In genomic region chr8:77617916-77618315, GRCm38 (mm10) we compare ENCODE assay signal across 7 mouse cellular contexts. TPM values are rescaled to one million over a fixed set of nuclear protein-coding genes. Genes with fewer than 3 reads are reported as not detected.
A peak's percentile ranks its signal among the peaks of the same experiment; 100 is the strongest.
DNase-seq lines count a peak whose midpoint lies in the region; ATAC-seq and TF ChIP-seq lines count a peak whose summit lies in the region.

No protein-coding gene starts in this region.

- no peaks in the 10 kb centered on the region for H3K27me3 ChIP-seq in limb, embryonic 11.5 days (ENCODE audit: control insufficient read depth, insufficient read depth, low read length)
- no peaks in the 10 kb centered on the region for H3K27me3 ChIP-seq in limb, embryonic 10.5 days (ENCODE audit: low read depth, poor library complexity, severe bottlenecking)
- no peaks in the 10 kb centered on the region; a peak in 2 of 4 replicates for H3K27me3 ChIP-seq in MEL (ENCODE audit: control insufficient read depth in 1 of 2, insufficient read depth in 2 of 2, low read length in 2 of 2)
- no peaks in the 10 kb centered on the region for H3K27me3 ChIP-seq in liver, postnatal 0 days (ENCODE audit: insufficient read depth, low read length)
- no peaks in the 10 kb centered on the region for H3K27me3 ChIP-seq in stomach, embryonic 14.5 days (ENCODE audit: control insufficient read depth, insufficient read depth, low read length)

- no peaks in the 10 kb centered on the region for H3K79me2 ChIP-seq in MEL (ENCODE audit: control insufficient read depth, insufficient read depth, low read length, poor library complexity)

- H3K9ac ChIP-seq in limb, embryonic 11.5 days (ENCODE audit: low read length): no peak overlapping the region
- H3K9ac ChIP-seq in MEL (ENCODE audit: control insufficient read depth, low read depth, low read length, poor library complexity, severe bottlenecking): no peak overlapping the region
- H3K9ac ChIP-seq in liver, postnatal 0 days (replicated peaks): no peak overlapping the region
- H3K9ac ChIP-seq in stomach, embryonic 14.5 days (replicated peaks; ENCODE audit: low read depth, low read length): no peak overlapping the region

- ATAC-seq in limb, embryonic 11.5 days (ENCODE audit: insufficient number of reproducible peaks, low FRiP score, low TSS enrichment, low read depth): no peak
- ATAC-seq in liver, postnatal 0 days: peak; percentile 54
- peak; percentile 65; the same call in 1 of the 2 replicates for ATAC-seq in stomach, embryonic 14.5 days (ENCODE audit: insufficient number of reproducible peaks, insufficient read depth, low FRiP score, low read depth)

- 70% methylated on average over 2 of the region's 2 CpGs for WGBS in limb, embryonic 11.5 days
- 72% methylated on average over 2 of the region's 2 CpGs for WGBS in limb, embryonic 10.5 days
- 67% methylated on average over 2 of the region's 2 CpGs for WGBS in liver, postnatal 0 days (ENCODE audit: insufficient replicate concordance)
- WGBS in stomach, embryonic 14.5 days: 27% methylated on average over 2 of the region's 2 CpGs

- H3K9me3 ChIP-seq in limb, embryonic 11.5 days (ENCODE audit: control insufficient read depth, low read length): no peaks in the 10 kb centered on the region
- no peaks in the 10 kb centered on the region for H3K9me3 ChIP-seq in limb, embryonic 10.5 days (replicated peaks)
- H3K9me3 ChIP-seq in MEL (replicated peaks; ENCODE audit: insufficient read depth, low read length): no peaks in the 10 kb centered on the region
- no peaks in the 10 kb centered on the region for H3K9me3 ChIP-seq in liver, postnatal 0 days (ENCODE audit: low read length)
- H3K9me3 ChIP-seq in stomach, embryonic 14.5 days (ENCODE audit: control insufficient read depth, low read depth, low read length): no peaks in the 10 kb centered on the region

- H3K4me1 ChIP-seq in limb, embryonic 11.5 days (ENCODE audit: control insufficient read depth, insufficient read depth, low read length): no peaks in the 10 kb centered on the region
- H3K4me1 ChIP-seq in limb, embryonic 10.5 days: peaks cover 4% of the 10 kb centered on the region; the same call in 1 of the 2 replicates
- peaks cover 0 to 7% of the 10 kb centered on the region in 2 experiments; a peak in 2 of 4 replicates for H3K4me1 ChIP-seq in MEL (ENCODE audit: control insufficient read depth in 1 of 2, insufficient read depth in 2 of 2, low read length in 2 of 2)
- no peaks in the 10 kb centered on the region for H3K4me1 ChIP-seq in liver, postnatal 0 days (ENCODE audit: insufficient read depth)
- peaks cover 8% of the 10 kb centered on the region; the same call in 1 of the 2 replicates for H3K4me1 ChIP-seq in stomach, embryonic 14.5 days (ENCODE audit: control insufficient read depth, insufficient read depth, low read length)

- H3K4me3 ChIP-seq in limb, embryonic 11.5 days (ENCODE audit: low read depth, low read length): no peak overlapping the region
- H3K4me3 ChIP-seq in limb, embryonic 10.5 days: no peak overlapping the region
- no peak overlapping the region for H3K4me3 ChIP-seq in MEL (ENCODE audit: control insufficient read depth in 1 of 2, insufficient read depth in 1 of 2, low read depth in 2 of 2, low read length in 2 of 2)
- H3K4me3 ChIP-seq in liver, postnatal 0 days (ENCODE audit: low read depth, low read length): no peak overlapping the region
- H3K4me3 ChIP-seq in stomach, embryonic 14.5 days (ENCODE audit: low read depth, low read length): no peak overlapping the region

- TF ChIP-seq POLR2A in MEL (IDR thresholded peaks at IDR 0.05; ENCODE audit: control insufficient read depth in 1 of 2, insufficient read depth in 1 of 2, low read depth in 1 of 2, low read length in 2 of 2, poor library complexity in 1 of 2): no peak

- no peak for TF ChIP-seq EP300 in MEL (IDR thresholded peaks at IDR 0.05; ENCODE audit: low read depth in 1 of 2, low read length in 2 of 2)
- TF ChIP-seq EP300 in liver, postnatal 0 days (IDR thresholded peaks at IDR 0.05; ENCODE audit: low read depth): no peak

- intact Hi-C loops in heart, postnatal 10 days (cut with DNase I): no loop called here

- DNase-seq in limb, embryonic 11.5 days (ENCODE audit: low spot score): peak; percentile 29
- DNase-seq in limb, embryonic 10.5 days (ENCODE audit: low spot score): no peak
- DNase-seq in MEL (ENCODE audit: low read depth, low spot score): peak; percentile 45
- DNase-seq in adrenal gland, postnatal 14 days: peak; percentile 80
- peak; percentile 58 to 76 for DNase-seq in heart, postnatal 10 days
- DNase-seq in liver, postnatal 0 days: peak; percentile 51

- no peak overlapping the region for H3K27ac ChIP-seq in limb, embryonic 11.5 days (replicated peaks; ENCODE audit: low read depth, low read length)
- H3K27ac ChIP-seq in limb, embryonic 10.5 days: no peak overlapping the region
- no peak overlapping the region for H3K27ac ChIP-seq in MEL (ENCODE audit: control insufficient read depth, low read depth, low read length)
- no peak overlapping the region for H3K27ac ChIP-seq in liver, postnatal 0 days (ENCODE audit: low read depth)
- no peak overlapping the region for H3K27ac ChIP-seq in stomach, embryonic 14.5 days (ENCODE audit: low read length)

- no peak overlapping the region for H3K4me2 ChIP-seq in limb, embryonic 11.5 days (ENCODE audit: low read depth, severe bottlenecking)
- no peak overlapping the region for H3K4me2 ChIP-seq in liver, postnatal 0 days (ENCODE audit: low read depth, low read length)
- H3K4me2 ChIP-seq in stomach, embryonic 14.5 days (replicated peaks; ENCODE audit: low read depth, low read length): no peak overlapping the region

- TF ChIP-seq RAD21 in MEL (IDR thresholded peaks at IDR 0.05; ENCODE audit: low read depth, low read length): peak; percentile 19; the same call in 1 of the 2 replicates

- no peaks in the 10 kb centered on the region for H3K36me3 ChIP-seq in limb, embryonic 11.5 days (ENCODE audit: control insufficient read depth, insufficient read depth, low read length)
- no peaks in the 10 kb centered on the region for H3K36me3 ChIP-seq in limb, embryonic 10.5 days
- no peaks in the 10 kb centered on the region for H3K36me3 ChIP-seq in MEL (ENCODE audit: control insufficient read depth in 1 of 2, insufficient read depth in 2 of 2, low read length in 2 of 2)
- H3K36me3 ChIP-seq in liver, postnatal 0 days (replicated peaks; ENCODE audit: insufficient read depth, low read length): no peaks in the 10 kb centered on the region
- no peaks in the 10 kb centered on the region for H3K36me3 ChIP-seq in stomach, embryonic 14.5 days (ENCODE audit: control insufficient read depth, insufficient read depth, low read length)

- TF ChIP-seq CTCF in MEL (IDR thresholded peaks at IDR 0.05 in 2 of 3, conservative IDR thresholded peaks at IDR 0.05 in 1 of 3; ENCODE audit: control insufficient read depth in 1 of 3, insufficient read depth in 1 of 3, low read depth in 2 of 3, low read length in 3 of 3, poor library complexity in 1 of 3, severe bottlenecking in 1 of 3): peak in 1 of 3 experiments; percentile 44; a peak in 3 of 6 replicates
- TF ChIP-seq CTCF in liver, postnatal 0 days (IDR thresholded peaks at IDR 0.05; ENCODE audit: low read depth): peak; percentile 64

TF ChIP-seq in MEL, 35 proteins besides CTCF, POLR2A, EP300 and RAD21:
- no peak for TF ChIP-seq MYC (IDR thresholded peaks at IDR 0.05; ENCODE audit: low read depth, low read length)
- no peak for TF ChIP-seq MEF2A (IDR thresholded peaks at IDR 0.05; ENCODE audit: extremely low read depth, insufficient replicate concordance, low read depth, low read length, poor library complexity, severe bottlenecking)
- TF ChIP-seq TCF12 (IDR thresholded peaks at IDR 0.05; ENCODE audit: low read depth, low read length): no peak
- no peak for TF ChIP-seq CHD2 (IDR thresholded peaks at IDR 0.05; ENCODE audit: low read length)
- TF ChIP-seq SMC3 (IDR thresholded peaks at IDR 0.05; ENCODE audit: low read depth, low read length): peak; percentile 44
TF ChIP-seq in MEL: peak in this region for 1.

RNA-seq across cellular contexts. Expression of gene Tmem184c, which starts 7.4 kb away (rescaled TPM):
- polyA plus RNA-seq in limb, embryonic 11.5 days (2014; fragmentation: Nextera tagmentation; extraction: Ambion mirVana): 37.7 and 41.7 TPM in 2 replicates
- polyA plus RNA-seq in limb, embryonic 10.5 days (2016; fragmentation: Nextera tagmentation; extraction: Ambion mirVana): 32.7 and 34.5 TPM in 2 replicates
- total RNA-seq in MEL (2012; rRNA removed): 8.9 and 11.3 TPM in 2 replicates
- 1 to 10 TPM in 1 of 2 experiments, not detected in 1; 8.5 TPM for polyA plus RNA-seq in MEL (2012; ENCODE audit: insufficient read depth in 1 of 2, insufficient read length in 2 of 2, low read depth in 1 of 2, low replicate concordance in 2 of 2, missing spikeins in 1 of 2)
- 28.6 and 33.1 TPM in 2 replicates for total RNA-seq in adrenal gland, postnatal 14 days (2021)
- 10 to 100 TPM; 16.1 to 20.3 TPM for total RNA-seq in heart, postnatal 10 days (2021)
- 6.7 TPM in 2 replicates for polyA plus RNA-seq in liver, postnatal 0 days (2015; fragmentation: Nextera tagmentation; extraction: Ambion mirVana)
- polyA plus RNA-seq in stomach, embryonic 14.5 days (2014; fragmentation: Nextera tagmentation; extraction: Ambion mirVana): 35.7 and 42.0 TPM in 2 replicates
